Mouse (Mus musculus) 3T3-L1 (cell line): ENCODE measurements around the gene Fbxo48.

ENCODE experiments used
- DNase-seq: peaks from one replicate; pipeline ENCODE4 v3.0.0-alpha.2; 2015; ENCODE audit warnings: low read depth, low spot score

Fbxo48 gene

GRCm38 (mm10) chr11:16972027-16972426 lies 20.9 kb downstream of the Fbxo48 start:
- DNase-seq: no peak

DNA sequence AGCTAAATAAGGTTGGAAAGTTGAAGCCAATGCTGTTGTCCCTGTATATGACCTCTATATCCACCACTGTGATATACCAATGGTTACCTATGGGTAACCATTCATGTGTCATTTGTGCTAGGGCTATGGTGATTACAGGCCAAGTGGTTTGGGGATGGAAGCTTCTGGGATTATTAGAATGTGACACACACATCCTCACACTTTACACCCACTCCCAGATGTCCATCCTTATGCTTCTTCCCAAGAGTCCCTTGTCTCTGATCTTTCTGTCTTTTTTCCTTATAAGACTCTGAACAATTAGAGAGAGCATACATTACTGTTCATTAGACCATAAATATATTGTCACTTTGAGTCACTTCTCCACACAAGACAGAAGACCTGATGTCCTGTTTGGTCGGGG lies 21.9 kb downstream of the Fbxo48 start:
- DNase-seq: no peak

GRCm38 (mm10) chr11:16976937-16977336 lies 25.8 kb downstream of the Fbxo48 start:
- no peak for DNase-seq

GRCm38 (mm10) chr11:16977611-16978010 lies 26.4 kb downstream of the Fbxo48 start:
- no peak for DNase-seq

DNA sequence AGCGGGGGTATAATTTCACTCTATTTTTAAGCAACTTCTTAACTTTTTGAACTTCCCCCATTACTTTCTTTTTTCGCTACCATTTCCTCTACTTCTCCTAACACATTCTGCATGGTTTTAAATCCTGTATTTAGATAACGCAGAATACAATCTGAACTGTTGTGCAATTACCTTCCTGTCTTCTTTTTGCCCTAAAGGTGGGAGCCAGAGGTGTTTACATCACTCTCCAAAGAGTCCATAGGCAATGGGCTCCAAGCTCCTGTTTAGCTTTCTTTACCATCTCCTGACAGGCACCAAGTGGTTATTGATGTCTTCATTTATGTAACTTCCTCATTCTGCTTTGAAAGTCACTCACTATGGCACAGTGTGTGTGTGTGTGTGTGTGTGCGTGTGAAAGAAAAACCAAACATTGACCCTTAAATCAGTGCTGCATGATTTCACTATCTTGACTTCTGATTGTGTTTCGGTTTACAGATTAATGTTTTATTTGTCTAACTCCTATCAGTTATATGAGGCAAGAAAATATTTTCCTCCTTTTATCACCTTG lies 27.1 kb downstream of the Fbxo48 start:
- DNase-seq: no peak

- no peak for DNase-seq
Observed at GRCm38 (mm10) chr11:16986550-16987187, 35.5 kb downstream of the Fbxo48 start.

GRCm38 (mm10) chr11:16987745-16988328 lies 36.7 kb downstream of the Fbxo48 start:
- no peak for DNase-seq

DNA sequence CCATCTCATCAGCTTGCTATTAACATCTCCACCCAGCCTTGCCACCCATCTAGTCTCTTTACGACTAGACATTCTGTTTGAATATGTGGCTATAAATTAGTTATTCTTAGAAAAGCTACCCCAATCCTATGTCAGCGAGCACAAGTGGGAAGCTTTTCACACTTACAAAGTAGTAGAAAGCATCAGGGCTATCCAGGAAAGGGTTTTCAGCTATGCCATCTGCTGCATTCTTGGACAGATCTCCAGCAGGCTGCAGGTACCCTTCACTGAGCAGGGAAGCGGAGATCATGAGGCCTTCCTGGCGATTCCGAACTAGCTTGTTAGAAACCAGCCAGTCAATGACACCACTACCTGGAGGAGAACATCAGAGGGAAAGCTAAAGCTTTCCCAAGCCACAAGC lies 38.7 kb downstream of the Fbxo48 start:
- DNase-seq: no peak

- no peak for DNase-seq
Observed at GRCm38 (mm10) chr11:16992880-16993279, 41.7 kb downstream of the Fbxo48 start.

DNA sequence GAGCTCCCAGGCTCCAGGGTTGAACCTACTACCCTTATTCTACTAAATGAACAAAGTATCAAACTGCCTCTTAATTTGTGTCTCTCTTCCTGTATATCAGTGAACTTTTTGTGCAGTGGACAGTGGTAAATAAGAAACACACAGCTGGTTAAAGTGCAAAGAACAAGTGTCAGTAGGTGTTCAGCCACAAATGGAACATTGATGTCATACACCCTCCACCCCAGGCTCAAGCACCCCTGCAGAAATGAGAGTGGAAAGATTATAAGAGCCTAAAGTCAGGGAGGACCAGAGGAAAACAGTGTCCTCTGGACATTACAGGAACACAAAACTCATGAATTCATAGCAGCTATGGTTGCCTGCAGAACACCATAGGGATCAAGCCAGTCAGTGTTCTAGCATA lies 45.6 kb downstream of the Fbxo48 start:
- no peak for DNase-seq

- DNase-seq: no peak
Observed at GRCm38 (mm10) chr11:16997465-16997864, 46.3 kb downstream of the Fbxo48 start.

- no peak for DNase-seq
Observed at GRCm38 (mm10) chr11:16999387-16999786, 48.2 kb downstream of the Fbxo48 start.

DNA sequence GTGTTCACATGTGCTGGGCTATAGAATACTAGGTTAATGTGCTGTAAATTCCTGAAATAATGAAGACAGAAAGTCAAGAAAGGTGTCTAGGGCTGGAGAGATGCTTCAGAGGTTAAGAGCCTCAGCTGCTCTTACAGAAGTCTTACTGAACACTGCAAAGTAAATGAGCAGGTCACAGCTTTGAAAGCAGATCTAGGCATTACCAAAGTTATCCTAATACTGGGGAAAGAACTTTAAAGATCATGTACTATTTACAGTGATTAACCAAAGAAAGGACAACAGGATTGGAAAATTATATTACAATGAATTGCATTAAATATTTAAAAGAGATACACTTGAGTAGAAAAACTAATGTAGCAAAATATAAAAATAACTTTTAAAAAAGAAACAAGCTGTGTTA lies 48.8 kb downstream of the Fbxo48 start:
- DNase-seq: no peak

DNA sequence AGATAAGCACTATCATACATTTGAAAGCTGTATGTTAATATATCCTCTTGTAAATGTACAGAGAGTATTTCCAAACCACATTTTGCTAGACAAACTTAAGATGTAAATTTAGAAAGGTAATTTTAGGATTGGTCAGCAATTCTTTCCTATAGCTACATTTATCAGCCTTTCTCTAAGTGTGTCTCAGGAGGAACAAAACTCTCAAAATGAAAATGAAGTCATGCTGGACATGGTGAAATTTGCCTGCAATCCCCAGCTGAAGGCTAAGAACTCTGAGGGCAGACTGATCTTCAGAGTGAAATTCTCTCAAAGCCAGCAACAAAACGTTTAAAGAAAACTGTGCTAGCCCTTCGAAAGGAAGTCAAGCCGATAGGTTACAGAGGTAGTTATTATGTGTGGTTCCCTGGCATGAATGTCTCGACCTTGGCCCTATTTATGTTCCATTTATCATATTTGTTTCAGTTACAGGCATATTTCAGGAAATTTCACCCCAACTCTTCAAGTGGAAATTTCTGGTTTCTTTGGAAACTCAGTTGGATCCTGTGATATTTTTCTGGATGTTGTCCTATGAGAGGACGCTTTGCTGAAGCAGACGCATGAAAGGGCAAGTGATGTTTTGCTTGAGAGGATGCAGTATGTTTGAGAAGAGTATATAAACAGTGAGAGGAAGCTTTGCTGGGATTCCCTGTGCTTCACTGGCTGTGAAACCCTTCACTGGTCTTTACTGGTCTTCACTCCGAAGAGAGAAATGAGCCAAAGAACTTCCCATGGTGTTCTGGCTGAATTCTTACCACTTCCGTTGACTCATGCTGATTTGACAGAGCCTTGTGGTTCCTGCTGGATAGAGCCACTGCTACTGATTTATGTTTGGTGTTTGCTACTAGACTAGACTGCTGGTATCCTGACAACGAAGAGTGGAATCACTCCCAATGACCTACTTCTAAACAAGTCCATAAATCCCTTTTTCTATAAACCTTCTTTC lies 49.5 kb downstream of the Fbxo48 start:
- peak; percentile 18 for DNase-seq

DNA sequence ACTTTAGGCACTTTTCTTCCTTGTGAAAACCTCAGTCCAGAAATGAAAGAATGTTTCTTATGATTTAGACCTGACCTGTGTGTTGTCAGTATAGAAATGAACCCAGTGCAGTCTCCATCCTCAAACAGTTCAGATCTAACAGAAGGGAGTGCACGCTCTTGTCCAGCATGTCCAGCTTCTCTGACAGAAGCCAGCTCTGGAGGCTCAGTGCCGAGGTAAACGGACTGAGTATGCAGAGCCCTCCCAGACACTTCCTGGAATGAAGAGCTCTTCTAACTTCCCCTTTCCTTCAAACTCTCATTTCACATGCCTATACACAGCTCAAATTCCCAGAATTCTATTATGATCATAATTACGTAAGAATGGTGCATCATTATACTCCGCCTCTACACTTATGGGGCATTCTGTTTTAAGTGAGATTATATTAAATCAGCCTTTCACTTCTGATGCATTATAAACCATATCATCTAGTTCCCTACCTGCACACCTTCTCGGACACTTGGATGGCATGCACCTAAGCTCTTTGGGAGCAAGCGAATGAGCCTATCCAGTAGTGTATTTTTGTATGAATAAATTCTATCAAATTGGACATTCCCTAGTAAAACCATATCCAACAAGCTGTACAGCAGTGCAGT lies 51.7 kb downstream of the Fbxo48 start:
- no peak for DNase-seq

GRCm38 (mm10) chr11:17003757-17004156 lies 52.6 kb downstream of the Fbxo48 start:
- no peak for DNase-seq
